Mouse (Mus musculus) embryonic fibroblast, embryonic 13.5 days (primary cell): ENCODE results near the gene Tnf.

Source experiments
- CTCF ChIP-seq: IDR thresholded peaks from 2 replicates; pipeline ENCODE4 v1.5.1; 2011; ENCODE audit warnings: mild to moderate bottlenecking, control low read depth, low read length, moderate library complexity, borderline replicate concordance; ENCODE audit not compliant: insufficient read depth
- POLR2A ChIP-seq: IDR thresholded peaks from 2 replicates; pipeline ENCODE4 v1.6.1; 2011; ENCODE audit warnings: low read depth, mild to moderate bottlenecking, control low read depth, low read length, moderate library complexity

GRCm38 (mm10) chr17:35204494-35205379, 2.9 kb upstream of the Tnf start, which contains the start of gene Lta:
- TF ChIP-seq CTCF (no peak), POLR2A (no peak)
